Mouse (Mus musculus) heart, postnatal 0 days (tissue): Measurements from ENCODE around the gene Agap2.

Experiments used
- CTCF ChIP-seq: IDR thresholded peaks from 2 replicates; pipeline ENCODE4 v1.5.1; 2016; ENCODE audit warnings: antibody characterized with exemption, control low read depth, low read depth
- EP300 ChIP-seq: IDR thresholded peaks from 2 replicates; pipeline ENCODE4 v1.6.1; 2016; ENCODE audit warnings: antibody characterized with exemption, low read depth

DNA sequence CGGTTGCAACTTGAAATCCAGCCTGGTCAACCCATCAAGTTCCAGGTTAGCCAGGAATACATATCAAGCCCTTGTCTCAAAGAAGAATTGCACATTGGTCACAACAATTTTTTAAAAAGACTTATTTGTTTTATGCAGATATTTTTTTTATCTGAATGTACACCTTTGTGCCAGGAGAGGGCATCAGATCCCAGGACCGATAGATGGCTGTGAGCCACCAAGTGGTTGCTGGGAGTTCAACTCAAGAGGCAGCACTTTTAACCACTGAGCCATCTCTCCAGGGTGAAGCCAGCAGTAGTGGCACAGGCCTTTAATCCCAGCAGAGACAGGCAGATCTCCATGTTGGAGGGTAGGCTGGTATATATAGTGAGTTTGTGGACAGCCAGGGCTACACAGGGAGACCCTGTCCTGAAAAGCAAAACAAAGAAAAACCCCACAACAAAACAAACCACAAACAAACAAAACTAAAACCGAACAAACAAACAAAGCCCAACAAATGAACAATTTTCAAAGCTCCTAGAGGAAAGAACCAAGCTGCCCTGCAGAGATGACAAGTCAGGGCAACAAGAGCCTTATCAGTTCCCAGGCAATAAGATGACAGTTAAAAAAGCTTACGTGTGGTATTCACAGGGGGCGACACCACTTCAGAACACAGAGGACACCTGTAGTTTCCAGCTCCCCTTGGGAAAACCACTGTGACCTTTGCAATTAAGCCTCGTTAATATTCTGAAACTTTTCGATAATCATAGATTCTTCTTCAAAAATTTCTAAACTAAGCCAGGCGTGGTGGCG lies 50.3 kb downstream of the Agap2 start:
- TF ChIP-seq CTCF (peak; percentile 35; the same call in 1 of the 2 replicates), EP300 (no peak)
